Mouse (Mus musculus) lung, postnatal 0 days (tissue): ENCODE results near the gene C1qbp. TPM values are rescaled to one million over a fixed set of nuclear protein-coding genes. Genes with fewer than 3 reads are reported as not detected.

ENCODE experiments used
- ATAC-seq: fragments of 200-750 bp; cut with Nextera tagmentation; 2 replicates; pipeline ENCODE4 v1.8.0; 2017; ENCODE audit warnings: moderate library complexity
- DNase-seq: peaks from one replicate; pipeline ENCODE4 v3.0.0-alpha.2; 2016; ENCODE audit warnings: low spot score
- H3K27ac ChIP-seq: fragments of 300-500 bp; sonication (generic); 2 replicates; pipeline ENCODE4 v1.5.1; 2014; ENCODE audit warnings: antibody characterized with exemption, mild to moderate bottlenecking, low read length, mixed read lengths
- H3K27me3 ChIP-seq: fragments of 300-500 bp; sonication (generic); replicated peaks from 2 replicates; pipeline ENCODE4 v1.6.1; 2014; ENCODE audit warnings: low read length, mixed read lengths; ENCODE audit not compliant: insufficient read depth
- H3K36me3 ChIP-seq: fragments of 300-500 bp; sonication (generic); 2 replicates; pipeline ENCODE4 v1.6.1; 2014; ENCODE audit warnings: low read length, mixed read lengths; ENCODE audit not compliant: insufficient read depth
- H3K4me1 ChIP-seq: fragments of 300-500 bp; sonication (generic); 2 replicates; pipeline ENCODE4 v1.6.1; 2014; ENCODE audit warnings: antibody characterized with exemption, low read depth, low read length, mixed read lengths; ENCODE audit not compliant: insufficient read depth
- H3K4me2 ChIP-seq: fragments of 300-500 bp; sonication (generic); replicated peaks from 2 replicates; pipeline ENCODE4 v1.6.1; 2014; ENCODE audit warnings: low read depth, mild to moderate bottlenecking, low read length, moderate library complexity, mixed read lengths
- H3K4me3 ChIP-seq: fragments of 300-500 bp; sonication (generic); 2 replicates; pipeline ENCODE4 v1.5.1; 2014; ENCODE audit warnings: low read depth, low read length
- H3K9ac ChIP-seq: fragments of 300-500 bp; sonication (generic); replicated peaks from 2 replicates; pipeline ENCODE4 v1.6.1; 2014; ENCODE audit warnings: low read depth, mild to moderate bottlenecking
- H3K9me3 ChIP-seq: fragments of 300-500 bp; sonication (generic); 2 replicates; pipeline ENCODE4 v1.6.1; 2016; ENCODE audit warnings: low read length, mixed read lengths
- CTCF ChIP-seq: IDR thresholded peaks from 2 replicates; pipeline ENCODE4 v1.5.1; 2016; ENCODE audit warnings: antibody characterized with exemption, mild to moderate bottlenecking
- EP300 ChIP-seq: IDR thresholded peaks from 2 replicates; pipeline ENCODE4 v1.6.1; 2016; ENCODE audit warnings: antibody characterized with exemption, mild to moderate bottlenecking, control low read depth
- WGBS: fragments of 180-500 bp; shearing (Covaris S2); extraction: QIAGEN DNeasy Blood & Tissue Kit; methylation state at CpG from one replicate; pipeline ENCODE4 v1.1.7; 2014; 5-methylcytosine and 5-hydroxymethylcytosine counted together
- polyA plus RNA-seq: library from polyadenylated mRNA; unstranded; fragments of >200 nt; fragmentation: Nextera tagmentation; extraction: Ambion mirVana; gene quantifications from 2 replicates; pipeline ENCODE4 v1.2.1, GENCODE M21; 2015

The C1qbp gene
- polyA plus RNA-seq, 1 experiment from 2014 or later, result 83.4 TPM

- 84% methylated on average over 4 of the region's 4 CpGs for WGBS
Measured at GRCm38 (mm10) chr11:70944935-70945817, 37.6 kb downstream of the C1qbp start.

GRCm38 (mm10) chr11:70943651-70944050, 39.2 kb downstream of the C1qbp start:
- no peak overlapping the region for H3K9ac ChIP-seq
- ATAC-seq, result no peak

More at GRCm38 (mm10) chr11:70944935-70945817, 37.6 kb downstream of the C1qbp start:
- no peak overlapping the region for H3K27ac ChIP-seq
- peaks cover 39% of the 10 kb centered on the region for H3K36me3 ChIP-seq
- H3K4me1 ChIP-seq, result no peaks in the 10 kb centered on the region
- no peaks in the 10 kb centered on the region for H3K27me3 ChIP-seq
- no peak overlapping the region for H3K9ac ChIP-seq
- no peak overlapping the region for H3K4me3 ChIP-seq
- DNase-seq (no peak), ATAC-seq (no peak)
- no peak overlapping the region for H3K4me2 ChIP-seq
- TF ChIP-seq CTCF, result no peak
- no peak for TF ChIP-seq EP300
- no peaks in the 10 kb centered on the region for H3K9me3 ChIP-seq

GRCm38 (mm10) chr11:70942596-70942995, 40.2 kb downstream of the C1qbp start:
- Histone ChIP-seq H3K9ac (no peak overlapping the region), H3K27ac (no peak overlapping the region), H3K27me3 (no peaks in the 10 kb centered on the region), H3K4me3 (no peak overlapping the region), H3K9me3 (no peaks in the 10 kb centered on the region), H3K4me1 (no peaks in the 10 kb centered on the region), H3K4me2 (no peak overlapping the region), H3K36me3 (peaks cover 32% of the 10 kb centered on the region)
- WGBS, result 78% methylated on average over 1 of the region's 1 CpGs
- no peak; the same call in 1 of the 2 replicates for ATAC-seq
- TF ChIP-seq CTCF (peak; percentile 41), EP300 (no peak)
- no peak for DNase-seq

More at GRCm38 (mm10) chr11:70943651-70944050, 39.2 kb downstream of the C1qbp start:
- Histone ChIP-seq H3K27me3 (no peaks in the 10 kb centered on the region), H3K27ac (no peak overlapping the region), H3K4me3 (no peak overlapping the region), H3K4me2 (no peak overlapping the region), H3K36me3 (peaks cover 31% of the 10 kb centered on the region), H3K9me3 (no peaks in the 10 kb centered on the region), H3K4me1 (no peaks in the 10 kb centered on the region)
- no peak for TF ChIP-seq EP300
- TF ChIP-seq CTCF, result no peak
- DNase-seq, result no peak
- 87% methylated on average over 7 of the region's 7 CpGs for WGBS

GRCm38 (mm10) chr11:70935316-70935715, 47.5 kb downstream of the C1qbp start:
- H3K9me3 ChIP-seq, result no peaks in the 10 kb centered on the region
- H3K4me1 ChIP-seq, result no peaks in the 10 kb centered on the region
- no peak overlapping the region for H3K9ac ChIP-seq
- ATAC-seq (no peak), DNase-seq (no peak)
- H3K27me3 ChIP-seq, result no peaks in the 10 kb centered on the region
- no peak for TF ChIP-seq CTCF
- no peak for TF ChIP-seq EP300
- H3K27ac ChIP-seq, result no peak overlapping the region
- H3K36me3 ChIP-seq, result peaks cover 35% of the 10 kb centered on the region
- 89% methylated on average over 7 of the region's 7 CpGs for WGBS
- no peak overlapping the region for H3K4me2 ChIP-seq
- no peak overlapping the region for H3K4me3 ChIP-seq

GRCm38 (mm10) chr11:70931461-70931860, 51.4 kb downstream of the C1qbp start:
- H3K27ac ChIP-seq, result no peak overlapping the region
- peaks cover 22% of the 10 kb centered on the region; the same call in 1 of the 2 replicates for H3K36me3 ChIP-seq
- 87% methylated on average over 5 of the region's 5 CpGs for WGBS
- no peak overlapping the region for H3K9ac ChIP-seq
- no peaks in the 10 kb centered on the region for H3K27me3 ChIP-seq
- no peak overlapping the region for H3K4me3 ChIP-seq
- TF ChIP-seq CTCF (no peak), EP300 (no peak)
- no peaks in the 10 kb centered on the region for H3K9me3 ChIP-seq
- no peak for DNase-seq
- H3K4me2 ChIP-seq, result no peak overlapping the region
- no peak for ATAC-seq
- H3K4me1 ChIP-seq, result no peaks in the 10 kb centered on the region

Other genes starting within 250 kb of the C1qbp start
- 3.5 and 3.6 TPM in 2 replicates for gene Zfp3, start 218.8 kb downstream of the C1qbp start, polyA plus RNA-seq
- 0.96 and 2.1 TPM in 2 replicates for gene Scimp, start 170.4 kb downstream of the C1qbp start, polyA plus RNA-seq
- gene Rabep1, start 138.2 kb downstream of the C1qbp start, polyA plus RNA-seq, result 35.3 and 35.6 TPM in 2 replicates
- 56.6 and 58.0 TPM in 2 replicates for gene Nup88, start 13.1 kb downstream of the C1qbp start, polyA plus RNA-seq
- gene Rpain, start 12.8 kb downstream of the C1qbp start, polyA plus RNA-seq, result 90.4 and 97.5 TPM in 2 replicates
- 5.9 and 6.2 TPM in 2 replicates for gene Dhx33, start 21.4 kb upstream of the C1qbp start, polyA plus RNA-seq
- 16.2 and 17.6 TPM in 2 replicates for gene Mis12, start 36.6 kb upstream of the C1qbp start, polyA plus RNA-seq
- gene Derl2, start 36.8 kb upstream of the C1qbp start, polyA plus RNA-seq, result 63.4 and 70.7 TPM in 2 replicates
- 20.5 and 27.0 TPM in 2 replicates for gene 6330403K07Rik, start 50.5 kb upstream of the C1qbp start, polyA plus RNA-seq
- gene Nlrp1a, start 161.7 kb upstream of the C1qbp start, polyA plus RNA-seq, result 0.12 and 0.13 TPM in 2 replicates
- 0.08 and 0.14 TPM in 2 replicates for gene Nlrp1b, start 247.7 kb upstream of the C1qbp start, polyA plus RNA-seq